Mouse (Mus musculus) heart, adult 8-10 months (tissue): ENCODE results near the gene Gm20388. TPM values are rescaled to one million over a fixed set of nuclear protein-coding genes. Genes with fewer than 3 reads are reported as not detected.

ENCODE experiments used
- DNase-seq: peaks from one replicate; pipeline ENCODE4 v3.0.0; 2022; ENCODE audit warnings: low spot score
- total RNA-seq, 4 experiments: library from RNA; stranded (reverse); gene quantifications; 2 replicates each; pipeline ENCODE4 v1.2.4; 2022

Gm20388 gene
- total RNA-seq, 4 experiments from 2014 or later: 4.2 to 6.7 TPM; not detected in 2

- DNase-seq: peak; percentile 33
Measured at GRCm38 (mm10) chr8:119960531-119961104, 50.0 kb downstream of the Gm20388 start.

GRCm38 (mm10) chr8:119964859-119965258 is 54.2 kb downstream of the Gm20388 start:
- no peak for DNase-seq

DNA sequence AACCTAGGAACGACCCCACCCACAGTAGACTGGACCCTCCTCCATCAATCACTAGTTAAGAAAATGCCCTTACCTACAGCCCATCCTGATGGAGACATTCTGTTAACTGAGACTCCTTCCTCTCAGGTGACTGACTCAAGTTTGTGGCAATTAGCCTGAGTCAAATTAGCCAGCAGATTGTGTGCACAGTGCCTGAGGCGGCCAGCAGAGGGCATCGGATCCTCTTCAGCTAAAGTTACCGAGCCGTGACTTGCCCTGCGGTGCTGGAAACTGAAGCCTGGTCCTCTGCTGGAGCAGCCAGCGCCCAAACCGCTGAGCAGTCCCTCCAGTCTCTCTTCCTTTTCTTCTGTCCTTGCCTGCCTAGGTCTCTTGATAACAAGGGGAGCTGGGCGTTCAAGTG is 56.8 kb downstream of the Gm20388 start:
- no peak for DNase-seq

GRCm38 (mm10) chr8:119970169-119970568 is 59.5 kb downstream of the Gm20388 start:
- no peak for DNase-seq

DNA sequence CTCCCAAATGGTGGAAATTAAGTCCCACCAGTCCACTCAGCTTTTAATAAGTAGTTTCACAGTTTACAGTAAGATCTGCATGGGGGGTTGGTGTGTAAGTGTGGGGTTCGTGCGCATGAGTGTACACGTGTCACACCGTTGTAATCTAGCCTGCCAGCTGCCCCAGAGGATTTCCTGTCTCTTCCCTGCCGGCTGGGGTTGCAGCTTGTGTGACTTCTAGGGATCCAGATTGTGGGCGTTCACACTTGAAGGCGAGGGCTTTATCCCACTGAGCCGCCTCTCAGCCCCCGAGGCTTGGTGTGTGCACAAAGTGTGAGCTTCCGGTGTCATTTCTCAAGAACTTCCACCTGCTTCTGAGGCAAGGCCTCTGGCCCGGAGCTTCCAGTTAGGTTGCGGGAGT is 61.9 kb downstream of the Gm20388 start:
- no peak for DNase-seq

DNA sequence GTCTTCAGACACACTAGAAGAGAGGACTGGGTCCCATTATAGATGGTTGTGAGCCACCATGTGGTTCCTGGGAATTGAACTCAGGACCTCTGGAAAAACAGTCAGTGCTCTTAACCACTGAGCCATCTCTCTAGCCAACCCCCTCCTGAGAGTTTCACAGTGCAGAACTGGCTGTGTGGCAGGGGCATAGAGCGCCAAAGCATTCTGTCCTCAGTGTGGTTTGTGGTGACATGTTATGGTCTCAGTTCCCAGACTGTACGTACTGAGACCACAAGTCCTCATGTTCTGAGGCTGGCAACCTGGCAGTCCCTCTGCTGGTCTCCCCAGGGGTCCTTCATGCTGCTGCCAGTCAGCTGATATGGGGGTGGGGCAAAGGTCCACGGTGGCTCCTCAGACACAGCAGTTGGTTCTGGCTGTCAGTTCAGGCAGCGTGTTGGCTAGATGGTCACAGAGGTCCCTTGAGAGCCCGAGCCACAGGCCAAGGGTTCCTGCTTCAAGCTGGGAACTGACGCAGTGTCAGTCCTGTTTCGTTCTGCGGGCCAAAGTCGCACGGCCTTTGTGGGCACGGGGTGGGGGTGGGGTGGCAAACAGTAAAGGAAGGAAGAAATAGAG is 68.2 kb downstream of the Gm20388 start:
- DNase-seq: no peak

- DNase-seq: no peak
Measured at GRCm38 (mm10) chr8:119981253-119981652, 70.6 kb downstream of the Gm20388 start.

GRCm38 (mm10) chr8:119984085-119984484 is 73.4 kb downstream of the Gm20388 start:
- DNase-seq: no peak

- no peak for DNase-seq
Measured at GRCm38 (mm10) chr8:119986174-119986573, 75.5 kb downstream of the Gm20388 start.

DNA sequence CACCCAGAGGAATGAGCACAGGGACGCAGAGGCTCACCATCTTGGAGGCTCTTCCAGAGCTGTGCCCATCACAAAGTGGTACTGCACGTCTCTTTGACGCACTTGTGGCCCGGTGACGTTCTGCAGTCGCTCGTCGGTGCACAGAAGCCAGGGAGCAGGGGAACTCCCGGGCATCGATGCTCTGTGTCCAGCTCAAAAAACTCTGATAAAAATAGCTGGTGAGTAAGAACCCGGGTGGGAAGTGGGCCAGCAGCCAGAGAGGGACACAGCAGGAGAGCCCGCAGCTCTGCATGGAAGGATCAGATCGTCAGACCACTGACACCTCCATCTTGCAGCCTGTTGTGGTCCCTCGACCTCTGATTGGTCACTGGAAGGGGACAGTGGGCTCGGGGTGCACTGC is 77.4 kb downstream of the Gm20388 start:
- no peak for DNase-seq

GRCm38 (mm10) chr8:119992249-119992648 is 81.6 kb downstream of the Gm20388 start, which contains the start of gene Crispld2:
Gene Crispld2, plus strand, starts transcription at chr8:119992438.
- DNase-seq: peak; percentile 76

GRCm38 (mm10) chr8:119994114-119994513 is 83.5 kb downstream of the Gm20388 start:
- DNase-seq: no peak

DNA sequence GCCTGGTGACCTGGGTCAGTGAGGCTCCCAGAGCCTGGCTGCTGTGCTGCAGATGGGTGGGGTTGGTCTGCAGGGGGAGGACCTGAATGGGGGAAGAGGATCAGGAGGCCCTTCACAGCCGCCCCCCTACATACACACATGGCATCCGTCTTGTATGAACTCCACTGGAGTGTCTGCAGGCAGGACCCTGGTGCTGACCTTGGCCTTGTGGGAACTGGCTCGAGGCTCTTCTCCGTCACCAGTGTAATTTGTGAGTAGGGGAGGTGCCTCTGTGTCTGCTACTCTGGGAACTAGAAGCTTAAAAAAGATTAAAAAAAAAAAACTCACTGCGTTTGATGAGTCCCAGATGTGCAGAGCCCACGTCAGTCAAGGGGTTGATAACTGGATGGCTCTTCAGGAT is 83.9 kb downstream of the Gm20388 start:
- DNase-seq: no peak

DNA sequence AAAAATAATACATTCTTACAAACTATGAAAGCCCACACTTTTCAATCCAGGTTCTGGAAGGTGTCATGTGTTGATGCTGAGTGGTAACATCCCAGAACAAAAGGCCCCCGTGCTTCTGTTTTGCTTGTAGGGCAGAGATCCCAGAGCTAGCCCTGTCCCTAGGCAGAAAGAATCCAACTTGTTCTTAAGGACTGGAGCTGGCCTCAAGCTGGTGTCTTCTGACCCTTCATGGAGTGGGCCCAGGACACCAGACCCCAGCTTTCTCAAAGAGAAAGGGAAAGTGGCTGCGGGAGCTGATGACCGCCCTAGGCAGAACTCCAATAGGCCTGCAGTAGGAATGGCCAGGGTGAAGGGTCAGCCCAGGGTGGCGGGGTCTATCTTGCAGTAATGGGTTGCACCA is 86.6 kb downstream of the Gm20388 start:
- no peak for DNase-seq

DNA sequence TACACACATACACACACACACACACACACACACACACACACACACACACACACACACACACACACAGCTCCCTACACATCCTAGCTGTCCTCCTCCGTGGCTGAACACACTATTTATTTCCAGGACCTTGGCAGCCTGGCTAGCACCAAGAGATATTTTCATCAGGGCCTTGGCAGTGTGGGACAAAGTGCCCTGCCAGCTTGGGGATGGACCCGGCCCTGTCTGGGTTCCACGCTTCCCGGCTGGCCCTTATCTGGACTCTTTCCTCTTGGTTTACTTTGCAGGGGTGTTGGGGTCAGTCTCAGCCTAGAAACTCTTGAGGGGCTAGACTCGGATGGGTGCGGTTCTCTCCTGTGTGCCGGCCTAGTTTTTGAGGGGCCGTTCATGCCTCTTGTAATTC is 89.8 kb downstream of the Gm20388 start:
- peak; percentile 48 for DNase-seq

- DNase-seq: no peak
Measured at GRCm38 (mm10) chr8:120001712-120002111, 91.1 kb downstream of the Gm20388 start.

GRCm38 (mm10) chr8:120002348-120002747 is 91.7 kb downstream of the Gm20388 start:
- no peak for DNase-seq

DNA sequence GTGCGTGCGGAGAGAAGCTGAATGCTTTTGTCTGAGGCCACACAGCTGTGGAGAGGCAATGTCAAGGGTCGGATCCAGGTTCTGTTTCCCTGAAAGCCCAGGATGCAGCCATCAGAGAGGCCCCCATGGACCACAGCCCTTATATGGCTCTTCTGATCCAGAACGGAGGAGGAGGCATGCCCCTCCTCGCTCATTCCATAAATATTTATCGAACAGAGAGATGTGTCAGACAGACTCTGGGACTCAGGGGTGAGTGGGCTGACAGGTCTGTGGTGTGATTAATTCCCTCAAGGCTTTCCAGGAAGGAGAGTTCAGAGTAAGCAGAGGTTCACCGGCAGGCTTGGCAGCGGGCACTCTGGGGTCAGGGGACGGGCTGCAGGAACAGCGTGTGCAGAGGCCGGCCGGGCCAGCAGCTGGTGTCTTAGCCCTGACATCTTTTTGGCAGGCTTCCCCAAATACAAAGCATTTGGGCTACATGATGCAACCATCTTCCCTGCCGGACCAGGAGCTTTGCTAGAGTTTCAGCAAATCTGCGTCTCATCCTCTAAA is 93.6 kb downstream of the Gm20388 start:
- peak; percentile 50 for DNase-seq

DNA sequence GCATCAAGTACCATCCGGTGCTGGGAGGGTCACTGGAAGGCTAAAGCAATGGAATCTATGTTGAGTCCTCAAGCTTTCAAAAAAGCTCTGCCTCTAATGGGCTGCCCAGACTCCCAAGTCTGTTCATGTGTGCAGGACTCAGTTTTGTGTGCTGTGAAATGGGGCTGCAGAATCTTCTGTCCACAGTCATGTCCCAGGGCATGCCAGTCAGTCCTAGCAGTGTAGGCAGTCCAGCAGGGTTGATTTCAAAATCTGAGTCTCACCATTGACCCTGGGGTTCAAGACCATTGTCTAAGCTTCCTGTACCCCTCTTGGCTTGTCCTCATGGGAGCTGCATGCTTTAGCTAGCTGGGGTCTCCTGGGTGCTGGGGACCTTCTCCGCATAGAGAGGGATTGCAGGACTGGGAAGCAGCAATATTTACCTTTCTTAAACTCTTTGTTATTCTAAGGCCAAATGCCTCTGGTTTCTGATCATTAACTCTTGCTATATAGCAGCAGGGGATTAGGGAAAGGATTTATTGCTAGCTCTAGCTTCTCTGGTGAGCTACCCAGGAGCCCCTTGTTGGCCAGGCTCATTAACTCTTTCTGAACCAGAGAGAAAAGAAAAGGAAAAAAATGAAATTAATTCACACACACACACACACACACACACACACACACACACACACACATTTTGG is 94.2 kb downstream of the Gm20388 start:
- DNase-seq: no peak

DNA sequence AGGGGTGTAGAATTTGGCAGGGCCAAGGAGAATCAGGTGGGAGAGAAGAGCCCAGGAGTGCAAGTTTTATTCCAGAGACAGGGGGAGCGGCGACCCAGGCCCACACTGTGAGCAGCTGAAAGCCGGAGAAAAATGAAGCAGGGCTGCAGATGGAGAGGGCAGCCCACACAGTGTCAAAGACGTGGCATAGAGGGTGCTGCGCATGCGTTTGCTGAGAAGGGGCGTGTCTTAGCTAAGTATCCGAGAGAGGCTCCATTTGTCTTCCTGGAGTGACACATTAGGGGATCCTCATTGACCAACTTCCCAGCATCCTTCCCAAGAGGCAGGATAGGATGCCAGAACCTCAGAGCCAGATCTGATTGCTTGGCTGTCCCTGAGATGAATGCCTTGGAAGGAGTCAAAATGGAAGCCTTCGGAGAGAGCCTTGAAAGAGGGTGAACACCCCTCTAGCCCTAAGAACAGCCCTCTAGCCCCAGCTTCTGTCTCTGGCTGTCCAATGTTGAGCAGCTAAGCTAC is 96.1 kb downstream of the Gm20388 start:
- DNase-seq: peak; percentile 38

- peak; percentile 40 for DNase-seq
Measured at GRCm38 (mm10) chr8:120007178-120007577, 96.5 kb downstream of the Gm20388 start.

DNA sequence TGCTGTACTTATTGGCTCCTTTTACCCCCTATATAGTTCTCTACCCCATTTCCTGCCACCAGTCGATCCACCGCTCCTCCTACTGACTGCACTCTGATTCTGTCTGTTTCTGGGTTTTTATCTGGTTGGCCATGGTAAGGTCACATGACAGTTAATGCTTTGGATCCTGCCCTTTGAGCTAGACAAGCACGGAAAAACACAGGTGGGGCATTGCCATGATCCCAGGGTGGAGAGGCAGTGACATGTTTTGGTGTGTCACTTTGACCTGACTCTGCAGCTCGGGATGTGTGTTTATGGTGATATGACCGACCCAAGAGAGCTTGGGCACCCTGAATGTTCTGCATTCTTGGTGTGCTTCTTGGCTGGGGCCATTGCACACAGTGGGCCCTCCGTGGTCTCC is 98.6 kb downstream of the Gm20388 start:
- no peak for DNase-seq

DNA sequence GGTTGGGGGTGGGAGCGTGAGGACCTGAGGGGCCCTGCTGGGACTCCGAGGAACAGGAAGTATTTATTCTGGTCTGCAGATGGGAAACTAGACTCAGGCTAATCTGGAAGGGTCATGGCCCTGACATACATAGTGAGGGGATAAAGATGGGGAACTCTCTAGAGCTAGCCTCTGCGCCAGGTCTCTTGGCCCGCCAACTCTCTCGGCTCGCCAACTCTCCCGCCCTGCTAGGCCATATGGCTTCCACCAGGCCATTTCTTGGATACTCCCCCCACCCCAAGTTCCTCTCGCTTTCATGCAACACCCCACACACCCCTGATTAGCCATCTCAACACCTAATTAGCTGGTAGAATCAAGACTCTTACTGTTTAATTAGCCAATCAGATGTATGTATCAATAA is 101.8 kb downstream of the Gm20388 start:
- no peak for DNase-seq
